In the genomic region with DNA sequence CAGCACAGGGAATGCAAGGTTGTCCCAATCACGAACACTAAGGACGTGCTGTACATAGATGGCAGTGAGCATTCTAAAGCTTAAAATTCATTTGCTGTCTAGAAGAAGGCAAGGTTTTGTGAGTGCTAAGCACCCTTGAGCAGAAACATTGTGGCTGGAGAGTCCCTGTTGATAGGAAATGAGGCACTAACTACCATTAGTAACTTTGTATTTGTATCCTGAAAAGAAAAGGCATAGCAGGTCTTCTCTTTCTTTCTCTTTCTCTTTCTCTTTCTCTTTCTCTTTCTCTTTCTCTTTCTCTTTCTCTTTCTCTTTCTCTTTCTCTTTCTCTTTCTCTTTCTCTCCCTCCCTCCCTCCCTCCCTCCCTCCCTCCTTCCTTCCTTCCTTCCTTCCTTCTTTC, we compare ENCODE assay signal across 8 mouse cellular contexts. TPM values are rescaled to one million over a fixed set of nuclear protein-coding genes. Genes with fewer than 3 reads are reported as not detected.
DNase-seq lines count a peak whose midpoint lies in the region; ATAC-seq and TF ChIP-seq lines count a peak whose summit lies in the region.
"Not testable (repeated sequence)": the region's sequence is repeated elsewhere in the genome, so short reads cannot be mapped to it uniquely, and the experiment has no call there.
"Had no signal": no experiment of that assay in that cellular context is flagged by ENCODE, and none has a peak within 500 bp of the region (broad histone marks: within the 10 kb centered on the region; RNA-seq: fewer than 3 reads in every experiment).

No protein-coding gene starts in this region.

- dilution Hi-C loops in CH12.LX (cut with MboI; ENCODE audit: extremely low pct_ligation_motif_present, extremely low pct_unique_long_range_greater_than_20kb, low sequenced_read_pairs), result not testable (repeated sequence)

- not testable (repeated sequence) for H3K9me3 ChIP-seq in CH12.LX (replicated peaks; ENCODE audit: low read length); megakaryocyte, embryonic 14.5 days

- peak overlapping the region in 1 of 3 experiments; percentile 48 for H3K4me3 ChIP-seq in CH12.LX (replicated peaks in 1 of 3; ENCODE audit: low read depth in 2 of 3, low read length in 2 of 3, poor library complexity in 1 of 3)
- H3K4me3 ChIP-seq in gastrocnemius, adult 2 months, result not testable (repeated sequence)
- peak overlapping the region; percentile 80 for H3K4me3 ChIP-seq in megakaryocyte, embryonic 14.5 days (replicated peaks)

- peak overlapping the region; percentile 81 for H3K4me2 ChIP-seq in CH12.LX (ENCODE audit: insufficient read depth, low read depth, poor library complexity, severe bottlenecking)

- peaks cover 10 to 57% of the 10 kb centered on the region in 2 experiments for H3K36me3 ChIP-seq in CH12.LX (replicated peaks in 1 of 2; ENCODE audit: control insufficient read depth in 1 of 2, insufficient read depth in 1 of 2, low read length in 1 of 2)
- not testable (repeated sequence) for H3K36me3 ChIP-seq in megakaryocyte, embryonic 14.5 days (replicated peaks; ENCODE audit: low read length)

- TF ChIP-seq CTCF in CH12.LX (conservative IDR thresholded peaks at IDR 0.05 in 1 of 2, IDR thresholded peaks at IDR 0.05 in 1 of 2; ENCODE audit: low read depth in 2 of 2, low read length in 2 of 2); gastrocnemius, adult 2 months (IDR thresholded peaks at IDR 0.05): not testable (repeated sequence)

- intact Hi-C loops in gastrocnemius, adult 2 months (cut with DNase I), result not testable (repeated sequence)

- in situ Hi-C loops in CH12.LX (cut with MboI; ENCODE audit: low pct_ligation_motif_present, low pct_unique_long_range_greater_than_20kb, low sequenced_read_pairs), result not testable (repeated sequence)

- H3K9ac ChIP-seq in CH12.LX (ENCODE audit: insufficient read depth, low read depth), result peak overlapping the region; percentile 51

- not testable (repeated sequence) for TF ChIP-seq EP300 in CH12.LX (IDR thresholded peaks at IDR 0.05; ENCODE audit: low read length)

- peaks cover 57% of the 10 kb centered on the region for H3K79me2 ChIP-seq in CH12.LX (replicated peaks; ENCODE audit: control insufficient read depth, extremely low read depth, insufficient read depth, poor library complexity, severe bottlenecking)

- not testable (repeated sequence) for TF ChIP-seq POLR2A in CH12.LX (IDR thresholded peaks at IDR 0.05; ENCODE audit: low read depth, low read length)

- DNase-seq in CH12.LX (ENCODE audit: extremely low read depth); gastrocnemius, adult 2 months: not testable (repeated sequence)
- peak; percentile 40 for DNase-seq in induced T-regulatory cell, adult 2 months (ENCODE audit: low read depth)

- ATAC-seq in CD4-positive, CD25-positive, alpha-beta regulatory T cell, adult 4 months, result peak; percentile 64
- ATAC-seq in activated CD4-positive, CD25-positive, alpha-beta regulatory T cell, adult 4 months, result peak; percentile 36
- ATAC-seq in inflammation-experienced regulatory T-cells, adult 6 months, result peak; percentile 61

- H3K27me3 ChIP-seq in CH12.LX (replicated peaks); megakaryocyte, embryonic 14.5 days (replicated peaks): not testable (repeated sequence)

- peaks cover 22 to 62% of the 10 kb centered on the region in 2 experiments for H3K4me1 ChIP-seq in CH12.LX (ENCODE audit: control insufficient read depth in 1 of 2, insufficient read depth in 2 of 2)
- H3K4me1 ChIP-seq in megakaryocyte, embryonic 14.5 days, result peaks cover 32% of the 10 kb centered on the region

- peak overlapping the region; percentile 80 for H3K27ac ChIP-seq in CH12.LX (ENCODE audit: insufficient read depth, low read depth)
- H3K27ac ChIP-seq in gastrocnemius, adult 2 months, result 0 out of 2 replicates have a peak overlapping the region, but pooled peaks have one; percentile 13

- not testable (repeated sequence) for TF ChIP-seq RAD21 in CH12.LX (IDR thresholded peaks at IDR 0.05; ENCODE audit: low read depth, low read length)

TF ChIP-seq in CH12.LX, 34 proteins besides CTCF, POLR2A, EP300 and RAD21:
- TF ChIP-seq ETS1 (conservative IDR thresholded peaks at IDR 0.05; ENCODE audit: low read depth, low read length), result peak; percentile 71

RNA-seq across cellular contexts. Expression of gene Crim1, which starts 53.5 kb away (rescaled TPM):
- 1 to 10 TPM; 7.5 to 7.7 TPM for polyA plus RNA-seq in CD4-positive, CD25-positive, alpha-beta regulatory T cell, adult 4 months (2017; shearing (Covaris generic))
- total RNA-seq in CH12.LX (2012; rRNA removed) (47.3 and 72.8 TPM in 2 replicates), CH12.LX (2014; rRNA removed) (14.1 and 15.2 TPM in 2 replicates)
- 21.9 and 26.3 TPM in 2 replicates for polyA plus RNA-seq in CH12.LX (2012; ENCODE audit: insufficient read length, low read depth)
- polyA plus RNA-seq in activated CD4-positive, CD25-positive, alpha-beta regulatory T cell, adult 4 months (2017; shearing (Covaris generic)), result 1 to 10 TPM; 5.6 to 7.7 TPM
- total RNA-seq in gastrocnemius, adult 2 months (2021), result 10 to 100 TPM; 37.5 to 46.3 TPM
- 1 to 10 TPM; 4.9 to 8.3 (median 7.9) TPM for polyA plus RNA-seq in inflammation-experienced regulatory T-cells, adult 6 months (2017; shearing (Covaris generic))
- 3.2 and 6.9 TPM in 2 replicates for polyA plus RNA-seq in megakaryocyte, embryonic 14.5 days (2012; ENCODE audit: insufficient read depth, low replicate concordance)
- total RNA-seq: MEL had no signal
